Mouse (Mus musculus): ENCODE results near the gene Stk39. TPM values are rescaled to one million over a fixed set of nuclear protein-coding genes. Genes with fewer than 3 reads are reported as not detected.

Stk39 gene
- polyA plus RNA-seq, 2 experiments = 0.93 to 1.7 TPM

DNA sequence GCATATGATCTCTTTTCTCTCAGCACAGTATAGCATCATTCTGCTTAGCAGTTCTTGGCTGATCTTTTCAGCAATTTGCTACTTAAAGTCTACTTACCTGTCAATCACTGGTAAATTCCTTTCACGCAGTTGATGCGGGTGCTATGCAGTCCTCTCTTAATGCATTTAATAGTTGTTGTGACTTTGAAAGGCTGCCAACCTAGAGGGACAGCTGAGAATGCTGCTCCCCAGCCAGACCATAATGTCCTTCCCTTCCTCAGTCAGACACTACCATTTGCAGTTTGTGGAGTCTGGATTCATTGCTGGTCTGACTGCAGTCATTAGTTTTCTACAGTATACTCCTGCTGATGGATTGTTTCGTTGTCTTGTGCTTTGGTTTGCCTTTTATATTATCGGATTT, 277.6 kb downstream of the Stk39 start:
- Histone ChIP-seq H3K9ac (replicated peaks) (no peak overlapping the region), H3K4me1 (replicated peaks; ENCODE audit: control insufficient read depth in 2 of 2, insufficient read depth in 2 of 2, low read length in 1 of 2) (no peaks in the 10 kb centered on the region), H3K9me3 (ENCODE audit: control insufficient read depth, low read length) (no peaks in the 10 kb centered on the region; the same call in 1 of the 2 replicates), H3K36me3 (replicated peaks; ENCODE audit: control insufficient read depth, insufficient read depth, low read depth) (no peaks in the 10 kb centered on the region), H3K4me3 (ENCODE audit: insufficient read depth in 1 of 2, low read depth in 2 of 2, low read length in 2 of 2) (no peak overlapping the region), H3K4me2 (ENCODE audit: low read depth) (no peak overlapping the region), H3K27me3 (ENCODE audit: control insufficient read depth, insufficient read depth, low read length) (no peaks in the 10 kb centered on the region), H3K27ac (no peak overlapping the region)
- no peak for TF ChIP-seq CTCF (IDR thresholded peaks at IDR 0.05; ENCODE audit: low read depth)
- no peak for TF ChIP-seq EP300 (IDR thresholded peaks at IDR 0.05; ENCODE audit: low read depth)
- ATAC-seq (ENCODE audit: insufficient read depth) (no peak), DNase-seq (ENCODE audit: low read depth in 3 of 3, low spot score in 3 of 3) (no peak)
- WGBS (ENCODE audit: insufficient replicate concordance) = 58% methylated on average over 4 of the region's 4 CpGs

GRCm38 (mm10) chr2:68193465-68193837, 278.6 kb downstream of the Stk39 start:
- H3K9ac ChIP-seq (replicated peaks) = no peak overlapping the region
- no peak for DNase-seq (ENCODE audit: low read depth in 3 of 3, low spot score in 3 of 3)
- no peak for TF ChIP-seq EP300 (IDR thresholded peaks at IDR 0.05; ENCODE audit: low read depth)
- no peak for TF ChIP-seq CTCF (IDR thresholded peaks at IDR 0.05; ENCODE audit: low read depth)
- H3K4me3 ChIP-seq (ENCODE audit: insufficient read depth in 1 of 2, low read depth in 2 of 2, low read length in 2 of 2) = no peak overlapping the region
- H3K27me3 ChIP-seq (ENCODE audit: control insufficient read depth, insufficient read depth, low read length) = no peaks in the 10 kb centered on the region
- ATAC-seq (ENCODE audit: insufficient read depth) = no peak
- no peaks in the 10 kb centered on the region; the same call in 1 of the 2 replicates for H3K9me3 ChIP-seq (ENCODE audit: control insufficient read depth, low read length)
- no peak overlapping the region for H3K4me2 ChIP-seq (ENCODE audit: low read depth)
- no peak overlapping the region for H3K27ac ChIP-seq
- H3K36me3 ChIP-seq (replicated peaks; ENCODE audit: control insufficient read depth, insufficient read depth, low read depth) = no peaks in the 10 kb centered on the region
- H3K4me1 ChIP-seq (replicated peaks; ENCODE audit: control insufficient read depth in 2 of 2, insufficient read depth in 2 of 2, low read length in 1 of 2) = no peaks in the 10 kb centered on the region

DNA sequence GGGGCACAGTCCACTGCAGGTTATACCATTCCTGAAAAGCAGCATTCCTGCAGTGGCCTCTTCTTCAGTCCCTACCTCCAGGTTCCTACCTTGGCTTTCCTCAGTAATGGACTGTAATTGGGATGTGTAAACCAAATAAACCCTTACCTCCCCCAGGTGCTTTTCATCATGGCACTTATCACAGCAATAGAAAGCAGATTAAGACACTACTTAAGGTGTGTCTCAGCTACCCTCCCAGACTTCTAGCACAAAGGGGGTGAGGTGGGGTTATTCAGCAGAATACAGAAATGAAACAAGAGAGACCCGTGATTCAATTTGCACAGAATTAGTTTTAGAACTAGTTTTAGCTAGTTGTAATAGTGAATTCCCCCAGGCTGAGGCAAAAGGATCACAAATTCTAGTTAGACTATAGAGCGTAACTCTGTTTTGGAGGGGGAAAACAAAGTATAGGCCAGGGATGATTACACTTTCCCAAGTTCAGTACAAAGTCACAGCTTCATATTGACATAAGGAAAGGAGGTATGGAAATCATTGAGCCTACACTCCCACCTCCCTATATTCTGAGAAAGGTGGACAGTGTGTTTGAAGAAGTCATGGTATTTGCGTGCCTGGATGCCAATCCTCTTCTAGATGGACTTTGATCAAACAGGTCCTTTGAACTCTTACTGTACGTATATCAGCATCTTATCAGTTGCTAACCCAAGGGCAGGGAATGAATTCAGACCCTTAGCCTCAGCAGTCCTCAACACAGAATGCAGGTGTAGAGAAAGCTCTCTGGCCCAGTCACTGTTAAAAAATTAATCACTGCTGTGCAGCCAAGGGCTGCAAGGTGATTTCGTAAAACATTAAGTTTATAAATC, 279.2 kb downstream of the Stk39 start:
- DNase-seq (ENCODE audit: low read depth in 3 of 3, low spot score in 3 of 3) (no peak), ATAC-seq (ENCODE audit: insufficient read depth) (no peak)
- Histone ChIP-seq H3K4me2 (ENCODE audit: low read depth) (no peak overlapping the region), H3K4me3 (ENCODE audit: insufficient read depth in 1 of 2, low read depth in 2 of 2, low read length in 2 of 2) (no peak overlapping the region), H3K9me3 (ENCODE audit: control insufficient read depth, low read length) (no peaks in the 10 kb centered on the region; the same call in 1 of the 2 replicates), H3K27me3 (ENCODE audit: control insufficient read depth, insufficient read depth, low read length) (no peaks in the 10 kb centered on the region), H3K27ac (no peak overlapping the region), H3K9ac (replicated peaks) (no peak overlapping the region), H3K4me1 (replicated peaks; ENCODE audit: control insufficient read depth in 2 of 2, insufficient read depth in 2 of 2, low read length in 1 of 2) (no peaks in the 10 kb centered on the region), H3K36me3 (replicated peaks; ENCODE audit: control insufficient read depth, insufficient read depth, low read depth) (no peaks in the 10 kb centered on the region)
- TF ChIP-seq CTCF (IDR thresholded peaks at IDR 0.05; ENCODE audit: low read depth) = no peak
- no peak for TF ChIP-seq EP300 (IDR thresholded peaks at IDR 0.05; ENCODE audit: low read depth)
- WGBS (ENCODE audit: insufficient replicate concordance) = 56% methylated on average over 5 of the region's 5 CpGs

DNA sequence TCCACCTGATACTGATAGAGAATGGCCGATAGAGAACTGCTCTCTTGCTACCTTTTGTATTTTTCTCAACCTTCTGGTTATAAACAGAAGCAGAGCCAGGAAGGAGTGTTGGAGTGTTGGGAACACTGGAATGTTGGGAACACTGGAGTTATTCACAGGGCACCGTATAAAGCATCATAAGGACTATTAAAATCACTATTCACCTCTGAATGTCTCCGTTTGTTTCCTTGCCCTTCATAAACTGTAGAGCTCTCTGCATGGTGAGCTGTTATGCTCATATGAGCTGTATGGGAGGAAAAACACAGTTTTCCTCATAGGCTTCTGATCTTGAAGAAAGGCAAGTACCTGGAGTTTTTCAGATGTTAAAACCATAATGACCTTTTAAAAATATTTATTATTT, 295.6 kb downstream of the Stk39 start:
- no peak overlapping the region for H3K27ac ChIP-seq
- no peaks in the 10 kb centered on the region for H3K27me3 ChIP-seq (ENCODE audit: control insufficient read depth, insufficient read depth, low read length)
- H3K36me3 ChIP-seq (replicated peaks; ENCODE audit: control insufficient read depth, insufficient read depth, low read depth) = no peaks in the 10 kb centered on the region
- H3K4me3 ChIP-seq (ENCODE audit: insufficient read depth in 1 of 2, low read depth in 2 of 2, low read length in 2 of 2) = no peak overlapping the region
- 63% methylated on average over 3 of the region's 3 CpGs for WGBS (ENCODE audit: insufficient replicate concordance)
- ATAC-seq (ENCODE audit: insufficient read depth) (no peak), DNase-seq (ENCODE audit: low read depth in 3 of 3, low spot score in 3 of 3) (no peak)
- no peaks in the 10 kb centered on the region for H3K4me1 ChIP-seq (replicated peaks; ENCODE audit: control insufficient read depth in 2 of 2, insufficient read depth in 2 of 2, low read length in 1 of 2)
- no peak overlapping the region for H3K9ac ChIP-seq (replicated peaks)
- no peaks in the 10 kb centered on the region for H3K9me3 ChIP-seq (ENCODE audit: control insufficient read depth, low read length)
- TF ChIP-seq EP300 (IDR thresholded peaks at IDR 0.05; ENCODE audit: low read depth) (no peak), CTCF (IDR thresholded peaks at IDR 0.05; ENCODE audit: low read depth) (no peak)
- no peak overlapping the region for H3K4me2 ChIP-seq (ENCODE audit: low read depth)

GRCm38 (mm10) chr2:68171306-68171705, 300.8 kb downstream of the Stk39 start:
- H3K27me3 ChIP-seq (ENCODE audit: control insufficient read depth, insufficient read depth, low read length) = no peaks in the 10 kb centered on the region
- no peaks in the 10 kb centered on the region for H3K4me1 ChIP-seq (replicated peaks; ENCODE audit: control insufficient read depth in 2 of 2, insufficient read depth in 2 of 2, low read length in 1 of 2)
- TF ChIP-seq EP300 (IDR thresholded peaks at IDR 0.05; ENCODE audit: low read depth) (no peak), CTCF (IDR thresholded peaks at IDR 0.05; ENCODE audit: low read depth) (no peak)
- no peak overlapping the region for H3K27ac ChIP-seq
- no peak overlapping the region for H3K4me3 ChIP-seq (ENCODE audit: insufficient read depth in 1 of 2, low read depth in 2 of 2, low read length in 2 of 2)
- H3K9ac ChIP-seq (replicated peaks) = no peak overlapping the region
- H3K9me3 ChIP-seq (ENCODE audit: control insufficient read depth, low read length) = no peaks in the 10 kb centered on the region
- no peaks in the 10 kb centered on the region for H3K36me3 ChIP-seq (replicated peaks; ENCODE audit: control insufficient read depth, insufficient read depth, low read depth)
- DNase-seq (ENCODE audit: low read depth in 3 of 3, low spot score in 3 of 3) (no peak), ATAC-seq (ENCODE audit: insufficient read depth) (no peak)
- WGBS (ENCODE audit: insufficient replicate concordance) = 61% methylated on average over 10 of the region's 10 CpGs
- no peak overlapping the region for H3K4me2 ChIP-seq (ENCODE audit: low read depth)

All from liver, embryonic 14.5 days (tissue).